Mouse (Mus musculus): ENCODE measurements at regions not wholly inside any gene's neighbourhood (a gene's known extent, or its start where the extent isn't known, plus 50 kb on each side); places are given as distances from the start of the nearest gene placed in this dataset.
"Not testable (repeated sequence)": the region's sequence is repeated elsewhere in the genome, so short reads cannot be mapped to it uniquely, and the experiment has no call there.

- ATAC-seq (replicated peaks; ENCODE audit: low read depth, poor library complexity, severe bottlenecking): no peak
These were observed 472.3 kb upstream of the Dpp10 start for GRCm38 (mm10) chr1:124517543-124518171.

GRCm38 (mm10) chr1:124510492-124510891 is 465.1 kb upstream of the Dpp10 start:
- ATAC-seq (replicated peaks; ENCODE audit: low read depth, poor library complexity, severe bottlenecking): no peak

GRCm38 (mm10) chr1:124488456-124488855 is 443.1 kb upstream of the Dpp10 start:
- no peak for ATAC-seq (replicated peaks; ENCODE audit: low read depth, poor library complexity, severe bottlenecking)

- ATAC-seq (replicated peaks; ENCODE audit: low read depth, poor library complexity, severe bottlenecking): no peak
These were observed 442.6 kb upstream of the Dpp10 start for GRCm38 (mm10) chr1:124487965-124488364.

- 0 out of 2 replicates have a peak, but pooled peaks have one; percentile 54 for ATAC-seq (replicated peaks; ENCODE audit: low read depth, poor library complexity, severe bottlenecking)
These were observed 404.8 kb upstream of the Dpp10 start for GRCm38 (mm10) chr1:124450128-124450527.

- ATAC-seq (replicated peaks; ENCODE audit: low read depth, poor library complexity, severe bottlenecking): no peak
These were observed 394.2 kb upstream of the Dpp10 start for GRCm38 (mm10) chr1:124439526-124439925.

- no peak for ATAC-seq (replicated peaks; ENCODE audit: low read depth, poor library complexity, severe bottlenecking)
These were observed 390.5 kb upstream of the Dpp10 start for GRCm38 (mm10) chr1:124435850-124436249.

- no peak for ATAC-seq (replicated peaks; ENCODE audit: low read depth, poor library complexity, severe bottlenecking)
These were observed 384.2 kb upstream of the Dpp10 start for GRCm38 (mm10) chr1:124429583-124429982.

- no peak for ATAC-seq (replicated peaks; ENCODE audit: low read depth, poor library complexity, severe bottlenecking)
These were observed 371.4 kb upstream of the Dpp10 start for GRCm38 (mm10) chr1:124416762-124417161.

- ATAC-seq (replicated peaks; ENCODE audit: low read depth, poor library complexity, severe bottlenecking): no peak
These were observed 364.9 kb upstream of the Dpp10 start for GRCm38 (mm10) chr1:124410236-124410635.

- ATAC-seq (replicated peaks; ENCODE audit: low read depth, poor library complexity, severe bottlenecking): no peak
These were observed 364.4 kb upstream of the Dpp10 start for GRCm38 (mm10) chr1:124409781-124410180.

GRCm38 (mm10) chr1:124369604-124370003 is 324.2 kb upstream of the Dpp10 start:
- no peak for ATAC-seq (replicated peaks; ENCODE audit: low read depth, poor library complexity, severe bottlenecking)

- ATAC-seq (replicated peaks; ENCODE audit: low read depth, poor library complexity, severe bottlenecking): not testable (repeated sequence)
These were observed 303.1 kb upstream of the Dpp10 start for GRCm38 (mm10) chr1:124348491-124348890.

GRCm38 (mm10) chr1:124339444-124339843 is 294.1 kb upstream of the Dpp10 start:
- no peak for ATAC-seq (replicated peaks; ENCODE audit: low read depth, poor library complexity, severe bottlenecking)

- no peak for ATAC-seq (replicated peaks; ENCODE audit: low read depth, poor library complexity, severe bottlenecking)
These were observed 293.3 kb upstream of the Dpp10 start for GRCm38 (mm10) chr1:124338648-124339047.

- ATAC-seq (replicated peaks; ENCODE audit: low read depth, poor library complexity, severe bottlenecking): no peak
These were observed 286.9 kb upstream of the Dpp10 start for GRCm38 (mm10) chr1:124332294-124332693.
